Mouse (Mus musculus): ENCODE results near the gene Bax.
A peak's percentile ranks its signal among the peaks of the same experiment; 100 is the strongest.
"Not testable (repeated sequence)": the region's sequence is repeated elsewhere in the genome, so short reads cannot be mapped to it uniquely, and the experiment has no call there.

Bax gene

DNA sequence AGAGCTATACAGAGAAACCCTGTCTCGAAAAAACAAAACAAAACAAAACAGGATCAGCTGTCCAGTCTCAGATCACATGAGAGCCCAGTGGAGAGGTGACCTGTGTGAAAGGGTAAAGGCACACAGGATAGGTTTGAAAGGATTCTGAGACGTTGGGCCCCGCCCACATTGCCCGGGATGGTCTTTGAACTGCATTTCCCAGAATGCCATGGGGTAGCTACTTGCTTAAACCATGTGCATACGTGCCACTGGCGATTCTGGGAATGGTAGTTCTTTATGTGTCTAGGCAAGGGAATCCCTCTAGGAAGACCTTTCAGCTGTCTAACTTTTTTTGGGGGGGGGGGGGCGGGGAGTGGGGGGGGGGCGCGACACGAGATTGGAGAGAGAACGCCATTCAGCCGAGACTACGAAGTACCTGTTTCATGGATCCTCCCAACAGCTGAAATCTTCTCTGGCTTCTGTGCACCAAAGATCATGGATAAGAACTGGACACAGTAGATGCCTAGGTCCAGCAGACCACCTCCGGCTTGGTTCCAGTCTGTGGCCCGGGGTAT, 14.8 kb upstream of the Bax start, which contains the start of gene Tulp2:
TSS of gene Tulp2 (plus strand) at position 504 of the 554 bp plus-strand sequence.
- DNase-seq (ENCODE audit: low spot score in 2 of 2), result peak; percentile 38 to 41

DNA sequence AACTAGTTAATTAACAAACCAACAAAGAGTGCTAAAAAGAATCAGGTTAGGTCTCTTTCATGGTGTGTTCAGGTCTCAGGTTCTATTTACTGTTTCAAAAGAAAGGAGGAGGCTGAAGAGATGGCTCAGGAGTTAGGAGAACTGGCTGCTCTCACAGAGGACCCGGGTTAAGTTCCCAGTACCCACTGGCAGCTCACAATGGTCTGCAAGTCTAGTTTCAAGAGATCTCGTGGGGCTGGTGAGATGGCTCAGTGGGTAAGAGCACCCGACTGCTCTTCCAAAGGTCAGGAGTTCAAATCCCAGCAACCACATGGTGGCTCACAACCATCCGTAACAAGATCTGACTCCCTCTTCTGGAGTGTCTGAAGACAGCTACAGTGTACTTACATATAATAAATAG, 13.6 kb upstream of the Bax start:
- DNase-seq (ENCODE audit: low spot score in 2 of 2), result not testable (repeated sequence)

DNA sequence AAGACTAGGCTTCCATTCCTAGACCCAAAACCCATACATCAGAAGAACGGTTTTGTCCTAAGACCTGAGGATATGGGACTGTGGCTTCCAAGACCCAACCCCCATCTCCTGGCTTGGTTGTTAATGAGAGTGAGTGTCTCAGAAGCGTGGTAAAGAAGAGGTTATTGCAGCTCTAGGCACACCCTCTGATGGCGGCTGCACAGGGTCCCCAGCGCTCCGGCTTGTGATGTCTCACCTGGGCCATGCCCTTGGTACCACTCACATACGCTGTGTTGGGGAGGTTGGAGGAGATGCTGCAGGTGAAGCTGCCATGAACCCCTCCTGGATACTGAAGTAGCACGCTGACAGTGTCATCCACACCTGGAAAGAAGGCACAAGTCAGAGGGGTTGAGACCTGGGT, 12.1 kb upstream of the Bax start:
- no peak for DNase-seq (ENCODE audit: low spot score in 2 of 2)

DNA sequence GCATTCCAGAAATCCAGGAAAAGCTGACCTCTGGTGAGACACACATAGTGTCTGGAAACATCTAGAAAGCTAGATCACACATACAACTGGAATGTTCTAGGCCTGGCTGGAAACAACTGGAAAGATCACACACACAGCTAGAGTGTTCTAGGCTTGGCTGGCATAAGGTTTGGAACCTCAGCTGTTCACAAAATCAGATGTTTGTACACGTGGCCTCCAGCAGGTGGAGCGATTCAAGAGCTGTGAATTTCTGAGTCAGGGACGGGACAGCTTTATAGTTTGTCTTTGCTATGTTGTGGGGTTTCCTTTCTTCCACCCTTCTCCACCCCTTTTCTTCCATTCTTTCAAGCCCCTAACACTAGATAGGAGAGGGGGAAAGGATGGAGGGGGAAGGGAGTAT, 10.3 kb upstream of the Bax start:
- DNase-seq (ENCODE audit: low spot score in 2 of 2), result peak; percentile 41 to 56

DNA sequence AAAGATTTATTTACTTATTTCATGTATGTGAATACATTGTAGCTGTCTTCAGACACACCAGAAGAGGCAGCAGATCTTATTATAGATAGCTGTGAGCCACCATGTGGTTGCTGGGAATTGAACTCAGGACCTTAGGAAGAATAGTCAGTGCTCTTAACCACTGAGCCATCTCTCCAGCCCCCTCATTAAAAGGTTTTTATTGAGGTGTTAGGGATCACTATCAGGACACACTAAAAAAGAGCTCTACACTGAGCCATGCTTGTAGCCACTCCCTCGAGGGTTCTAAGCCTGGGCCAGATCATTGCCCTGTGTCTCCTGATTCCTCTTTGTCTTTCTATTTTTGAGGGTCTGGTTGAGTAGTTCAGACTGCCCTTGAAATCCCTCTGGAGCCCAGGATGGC, 9.8 kb upstream of the Bax start:
- DNase-seq (ENCODE audit: low spot score in 2 of 2), result no peak

DNA sequence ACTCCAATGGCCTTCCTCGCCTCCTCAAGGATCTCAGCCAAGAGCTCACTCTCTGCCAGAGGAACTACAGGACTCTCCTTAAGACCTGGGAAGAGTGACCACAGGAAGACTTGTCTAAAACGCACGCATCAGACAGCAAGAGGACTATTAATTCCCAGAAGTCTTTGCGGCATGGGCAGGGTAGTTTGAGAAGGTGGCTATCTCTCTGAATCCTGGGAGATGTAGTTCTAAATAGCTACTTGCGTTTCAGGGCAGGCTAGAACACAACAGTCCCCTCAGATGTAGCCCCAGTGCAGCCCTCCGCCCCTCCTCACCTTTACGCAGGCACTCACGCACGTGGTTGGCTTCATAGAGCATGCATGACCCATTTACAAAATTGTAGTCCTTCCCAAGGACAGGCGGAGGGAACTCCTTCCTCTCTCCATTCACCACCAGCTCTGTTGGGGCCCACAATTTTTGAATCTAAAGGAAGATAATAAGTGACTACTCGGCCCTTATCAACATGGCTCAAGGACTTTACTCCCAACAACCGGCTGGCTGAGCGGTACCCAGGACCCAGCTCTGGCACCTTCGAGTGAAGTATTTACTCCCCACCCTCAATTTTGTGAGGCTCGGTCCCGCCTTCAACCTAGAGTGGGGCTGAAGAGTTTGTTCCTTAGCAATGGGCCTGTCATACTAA, 8.7 kb upstream of the Bax start:
- no peak for DNase-seq (ENCODE audit: low spot score in 2 of 2)

DNA sequence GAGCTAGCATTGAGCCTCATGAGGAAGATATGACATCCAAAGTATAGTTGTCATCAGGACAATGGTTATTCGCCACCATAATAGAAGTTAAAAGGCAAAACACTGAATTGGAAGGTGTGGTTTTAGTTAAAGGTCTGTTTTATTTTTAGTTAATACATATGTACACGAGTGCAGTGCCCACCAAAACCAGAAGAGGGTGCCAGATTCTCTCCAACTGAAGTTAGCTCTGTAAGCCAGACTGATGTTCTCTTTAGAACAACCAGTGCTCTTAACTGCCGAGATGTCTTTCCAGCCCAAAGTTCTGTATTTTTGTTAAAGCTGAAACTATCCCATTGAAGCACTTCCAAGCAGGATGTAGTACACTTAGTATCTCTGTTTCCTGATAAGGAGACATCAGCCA, 4.2 kb upstream of the Bax start:
- DNase-seq (ENCODE audit: low spot score in 2 of 2), result peak; percentile 57 to 73

DNA sequence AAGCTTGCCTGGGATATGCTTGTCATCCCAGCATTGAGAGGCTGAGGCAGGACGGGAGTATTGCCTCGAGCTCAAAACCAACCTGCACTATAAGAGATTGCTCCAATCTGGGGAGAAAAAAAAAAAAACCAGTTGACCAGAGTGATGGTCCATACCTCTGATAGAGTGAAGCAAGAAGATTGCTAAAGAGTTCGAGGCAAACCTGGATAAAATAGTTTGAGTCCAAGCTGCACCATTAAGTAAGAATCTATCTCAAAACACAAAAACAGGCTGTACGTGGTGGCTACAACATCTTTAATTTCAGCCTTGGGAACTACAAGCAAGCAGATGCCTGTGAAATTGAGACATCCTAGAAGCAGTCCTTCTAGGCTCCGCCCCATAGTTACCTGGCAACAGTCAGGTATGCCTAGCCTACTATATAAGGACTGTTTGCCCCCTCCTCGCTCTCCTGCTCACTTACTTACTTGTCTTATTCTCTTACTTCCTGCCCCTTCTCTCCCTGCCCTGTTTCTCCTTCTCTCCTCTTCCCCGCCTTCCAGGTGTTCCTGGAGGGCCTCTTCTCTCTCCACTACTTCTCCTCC, 482 bp upstream of the Bax start:
- no peak for DNase-seq (ENCODE audit: low spot score in 2 of 2)

DNA sequence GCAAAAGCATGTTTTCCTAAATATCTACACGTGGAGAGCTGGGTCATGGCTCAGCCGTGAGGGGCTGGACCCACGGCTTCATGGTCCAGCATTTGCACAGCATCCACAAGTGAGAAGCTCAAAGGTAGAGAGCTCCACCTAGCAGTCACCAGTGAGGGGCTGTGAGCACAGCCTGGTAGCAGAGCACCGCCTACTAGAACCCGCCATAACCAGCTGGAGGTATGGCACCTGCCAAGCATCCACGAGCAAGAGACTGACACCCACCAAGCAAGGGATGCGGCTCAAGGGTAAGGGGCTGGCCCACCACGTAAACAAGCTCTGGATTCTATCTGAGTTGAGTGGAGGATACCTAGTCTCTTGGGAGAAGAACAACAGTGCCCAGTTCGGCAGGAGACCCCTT, 1.1 kb downstream of the Bax start:
- no peak for DNase-seq (ENCODE audit: low spot score in 2 of 2)

DNA sequence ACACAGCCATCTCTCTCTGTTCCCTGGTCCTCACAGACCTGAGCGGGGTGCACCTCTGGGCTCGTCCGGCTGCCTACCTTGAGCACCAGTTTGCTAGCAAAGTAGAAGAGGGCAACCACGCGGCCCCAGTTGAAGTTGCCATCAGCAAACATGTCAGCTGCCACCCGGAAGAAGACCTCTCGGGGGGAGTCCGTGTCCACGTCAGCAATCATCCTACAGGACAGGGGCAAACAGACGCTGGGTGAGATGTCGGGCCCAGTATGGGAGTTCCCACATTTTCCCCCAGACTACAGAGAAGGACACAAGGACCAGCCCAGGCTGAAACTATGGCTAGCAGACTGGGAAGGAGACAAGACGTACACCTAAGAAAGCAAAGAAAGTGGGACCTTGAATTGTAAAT, 1.6 kb downstream of the Bax start:
- DNase-seq (ENCODE audit: low spot score in 2 of 2), result no peak

DNA sequence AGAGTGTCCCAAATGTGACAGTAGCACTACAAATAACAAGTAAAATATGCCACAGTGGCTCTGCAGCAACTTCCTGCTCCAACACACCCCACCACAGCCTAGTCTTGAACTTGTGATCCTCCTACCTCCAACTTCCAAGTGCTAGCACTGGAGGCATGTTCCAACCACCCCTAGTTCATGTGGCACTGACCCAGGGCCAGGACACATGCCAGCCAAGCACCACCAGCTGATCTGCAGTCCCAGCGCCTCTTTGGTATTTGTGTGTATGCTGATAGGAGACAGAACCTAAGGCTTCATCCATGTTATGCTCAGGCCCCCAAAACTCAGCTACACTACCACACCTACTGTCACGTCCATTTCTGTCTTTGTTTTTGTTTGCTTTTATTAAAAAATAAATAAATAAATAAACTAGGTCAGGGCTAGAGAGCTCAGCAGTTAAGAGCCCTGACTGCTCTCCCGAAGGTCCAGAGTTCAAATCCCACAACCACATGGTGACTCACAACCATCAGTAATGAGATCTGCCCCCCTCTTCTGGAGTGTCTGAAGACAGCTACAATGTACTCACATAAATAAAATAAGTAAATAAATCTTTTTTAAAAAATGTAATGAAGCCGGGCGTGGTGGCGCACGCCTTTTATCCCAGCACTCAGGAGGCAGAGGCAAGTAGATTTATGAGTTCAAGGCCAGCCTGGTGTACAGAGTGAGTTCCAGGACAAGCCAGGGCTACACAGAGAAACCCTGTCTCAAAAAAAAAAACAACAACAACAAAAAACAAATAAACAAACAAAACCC, 2.5 kb downstream of the Bax start:
- no peak for DNase-seq (ENCODE audit: low spot score in 2 of 2)

DNA sequence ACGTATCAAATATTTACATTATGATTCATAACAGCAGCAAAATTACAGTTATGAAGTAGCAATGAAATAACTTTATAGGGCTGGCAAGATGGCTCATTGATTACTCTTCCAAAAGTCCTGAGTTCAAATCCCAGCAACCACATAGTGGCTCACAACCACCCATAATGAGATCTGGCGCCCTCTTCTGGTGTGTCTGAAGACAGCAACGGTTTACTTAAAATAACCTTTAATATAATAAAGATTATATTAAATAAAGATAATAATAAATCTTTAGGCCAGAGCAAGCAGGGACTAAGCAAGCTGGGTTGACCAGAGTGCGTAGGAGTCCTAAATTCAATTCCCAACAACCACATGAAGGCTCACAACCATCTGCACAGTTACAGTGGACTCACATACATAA, 3.8 kb downstream of the Bax start:
- not testable (repeated sequence) for DNase-seq (ENCODE audit: low spot score in 2 of 2)

DNA sequence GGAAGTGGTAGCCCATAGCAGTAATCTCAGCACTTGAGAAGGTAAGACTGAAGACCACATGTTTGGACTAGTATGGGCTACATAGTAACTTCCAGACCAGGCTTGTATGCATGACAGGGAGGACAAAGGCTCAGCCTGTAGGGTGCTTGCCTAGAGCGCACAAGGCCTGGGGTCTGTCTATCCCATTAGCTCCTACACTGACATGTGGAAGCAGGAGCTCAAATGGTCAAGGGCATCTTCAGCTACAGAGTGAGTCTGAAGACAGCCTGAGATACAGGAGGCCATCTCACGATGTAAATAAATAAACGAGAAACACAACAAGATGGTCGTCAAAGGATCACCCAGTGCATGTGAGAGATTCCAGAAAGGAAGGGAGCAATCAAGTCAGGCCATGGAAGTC, 4.4 kb downstream of the Bax start:
- no peak for DNase-seq (ENCODE audit: low spot score in 2 of 2)

DNA sequence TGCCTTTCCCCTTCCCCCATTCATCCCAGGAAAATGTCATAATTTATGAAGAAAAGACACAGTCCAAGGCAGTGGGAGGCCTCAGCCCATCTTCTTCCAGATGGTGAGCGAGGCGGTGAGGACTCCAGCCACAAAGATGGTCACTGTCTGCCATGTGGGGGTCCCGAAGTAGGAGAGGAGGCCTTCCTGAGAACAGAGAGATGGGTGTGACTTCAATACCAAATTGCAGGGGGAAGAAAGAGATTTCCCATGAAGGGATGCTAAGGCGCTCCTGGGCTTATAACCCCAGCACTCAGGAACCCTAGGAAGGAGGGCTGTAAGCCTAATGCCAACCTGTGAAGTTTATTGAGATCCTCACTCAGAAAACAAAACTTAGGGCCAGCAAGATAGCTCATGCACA, 4.9 kb downstream of the Bax start:
- no peak for DNase-seq (ENCODE audit: low spot score in 2 of 2)

DNA sequence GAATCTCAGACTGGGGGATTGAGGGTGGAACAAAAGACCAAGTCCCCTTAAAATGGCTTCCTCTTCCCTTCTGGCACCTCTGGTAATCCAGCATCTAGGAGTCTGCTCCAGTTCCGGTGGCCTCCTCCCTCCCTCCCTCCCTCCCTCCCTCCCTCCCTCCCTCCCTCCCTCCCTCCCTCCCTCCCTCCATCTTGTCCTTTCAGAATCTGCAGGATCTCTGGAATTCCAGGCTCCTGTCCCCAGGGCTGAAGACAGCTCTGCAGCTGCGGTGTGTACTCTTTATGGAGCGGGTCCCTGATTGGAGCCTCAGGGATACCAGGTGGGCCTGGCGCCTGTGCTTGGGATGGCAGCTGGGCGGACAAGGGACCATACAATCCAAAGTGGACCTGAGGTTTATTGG, 5.4 kb downstream of the Bax start:
- no peak for DNase-seq (ENCODE audit: low spot score in 2 of 2)

DNA sequence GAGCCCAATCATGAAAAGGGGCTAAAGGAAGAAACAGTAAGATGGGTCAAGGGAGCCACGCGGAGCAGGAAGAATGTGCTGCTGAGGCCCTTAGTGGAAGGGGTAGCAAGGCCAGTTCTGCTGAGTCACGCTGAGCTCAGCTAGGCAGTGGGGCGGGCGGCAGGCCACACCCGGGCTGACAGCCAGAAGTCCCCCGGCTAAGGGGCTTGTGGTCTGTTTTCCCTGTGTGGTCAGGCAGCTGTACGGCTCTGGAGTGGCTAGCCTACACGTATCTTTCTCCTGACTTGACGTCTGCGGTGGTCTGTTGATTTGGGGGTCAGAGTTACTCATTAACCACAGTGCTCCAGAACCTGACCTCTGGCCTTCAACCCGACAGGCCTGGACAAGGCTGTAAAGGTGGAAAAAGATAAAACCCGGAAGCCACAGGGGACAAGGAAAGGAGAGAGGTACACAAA, 5.8 kb downstream of the Bax start:
- DNase-seq (ENCODE audit: low spot score in 2 of 2), result peak; percentile 38 to 46

DNA sequence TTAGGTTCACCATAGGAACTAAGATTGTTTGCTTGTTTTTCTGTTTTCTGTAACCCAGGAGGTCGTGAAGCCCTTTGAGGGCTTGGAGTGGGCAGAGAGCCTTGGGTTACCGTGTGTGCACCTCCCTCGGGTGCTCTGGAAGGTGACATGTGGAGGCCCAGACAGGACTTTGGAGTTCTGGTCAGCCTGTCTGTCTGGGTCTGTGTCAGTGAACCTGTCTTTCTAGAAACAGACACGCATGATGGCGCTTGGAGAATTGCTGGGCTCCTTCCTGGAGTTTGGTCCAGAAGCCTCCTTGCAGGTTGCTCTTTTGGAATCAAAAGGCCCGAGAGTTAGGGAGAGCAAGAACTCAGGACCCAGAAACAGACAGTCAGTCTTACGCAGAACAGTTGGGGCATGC, 6.3 kb downstream of the Bax start:
- DNase-seq (ENCODE audit: low spot score in 2 of 2), result no peak

DNA sequence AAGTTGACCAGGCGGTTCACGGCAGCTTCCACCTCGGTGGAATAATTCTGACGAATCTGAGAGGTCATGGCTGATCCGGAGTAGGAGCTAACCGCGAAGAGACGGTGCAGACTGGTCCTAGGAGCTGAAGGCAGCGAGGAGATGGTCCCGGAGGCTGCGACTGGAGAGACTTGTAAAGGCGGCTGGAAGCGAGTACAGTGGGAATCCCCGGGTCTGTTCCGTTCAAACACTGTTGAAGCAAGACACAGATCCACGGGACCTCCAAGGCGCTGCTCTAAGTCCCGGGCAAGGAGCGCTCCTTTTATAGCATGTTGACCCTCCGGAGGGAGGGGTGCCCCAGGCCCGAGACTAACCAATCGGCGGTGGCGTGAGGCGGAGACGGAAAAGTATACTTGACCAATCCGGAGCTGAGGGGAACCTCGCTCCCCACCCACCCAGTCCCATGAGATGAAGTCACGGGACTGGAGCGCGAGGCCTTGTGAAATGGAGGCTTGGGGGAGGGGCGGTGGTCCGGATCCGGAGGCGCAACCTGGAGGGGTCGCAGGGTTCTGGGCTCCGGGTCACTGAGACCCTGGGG, 7.0 kb downstream of the Bax start, which contains the start of gene Ftl1:
TSS of gene Ftl1 (minus strand) at position 321 of the 577 bp plus-strand sequence.
- DNase-seq (ENCODE audit: low spot score in 2 of 2), result peak; percentile 93 to 96

DNA sequence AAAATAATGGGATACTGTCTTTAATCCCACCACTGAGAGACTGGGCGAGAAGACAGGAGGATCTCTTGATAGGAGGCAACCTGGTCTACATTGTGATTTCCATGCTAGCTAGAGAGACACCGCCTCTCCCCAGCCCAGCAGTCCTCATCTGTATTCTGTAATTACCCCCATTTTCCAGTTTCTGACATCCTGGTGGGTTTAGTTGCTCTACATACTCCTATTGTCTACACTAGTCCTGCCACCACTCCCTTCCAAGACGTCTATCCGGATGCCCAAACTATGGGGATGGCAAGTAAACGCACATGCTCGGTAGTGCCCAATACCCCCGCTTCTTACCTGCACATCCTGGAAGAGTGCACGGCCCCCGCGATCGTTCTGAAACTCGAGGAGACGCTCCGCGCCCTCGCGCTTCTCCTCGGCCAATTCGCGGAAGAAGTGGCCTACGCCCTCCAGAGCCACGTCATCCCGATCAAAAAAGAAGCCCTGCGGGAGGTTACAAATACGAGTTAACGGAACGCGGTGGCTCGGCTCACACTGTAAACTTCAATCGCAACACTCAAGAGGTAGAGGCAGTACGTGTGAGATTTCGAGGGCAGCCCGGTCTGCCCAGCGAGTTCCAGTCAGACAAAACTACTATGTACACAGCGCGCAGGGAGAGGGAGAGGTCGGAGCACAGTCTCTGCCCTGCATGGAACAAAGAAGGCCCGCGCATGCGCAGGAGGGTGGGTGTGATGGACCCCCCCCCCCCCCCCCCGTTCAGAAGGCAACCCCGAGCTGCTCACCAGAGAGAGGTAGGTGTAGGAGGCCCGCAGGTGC, 7.7 kb downstream of the Bax start:
- peak; percentile 73 to 76 for DNase-seq (ENCODE audit: low spot score in 2 of 2)

DNA sequence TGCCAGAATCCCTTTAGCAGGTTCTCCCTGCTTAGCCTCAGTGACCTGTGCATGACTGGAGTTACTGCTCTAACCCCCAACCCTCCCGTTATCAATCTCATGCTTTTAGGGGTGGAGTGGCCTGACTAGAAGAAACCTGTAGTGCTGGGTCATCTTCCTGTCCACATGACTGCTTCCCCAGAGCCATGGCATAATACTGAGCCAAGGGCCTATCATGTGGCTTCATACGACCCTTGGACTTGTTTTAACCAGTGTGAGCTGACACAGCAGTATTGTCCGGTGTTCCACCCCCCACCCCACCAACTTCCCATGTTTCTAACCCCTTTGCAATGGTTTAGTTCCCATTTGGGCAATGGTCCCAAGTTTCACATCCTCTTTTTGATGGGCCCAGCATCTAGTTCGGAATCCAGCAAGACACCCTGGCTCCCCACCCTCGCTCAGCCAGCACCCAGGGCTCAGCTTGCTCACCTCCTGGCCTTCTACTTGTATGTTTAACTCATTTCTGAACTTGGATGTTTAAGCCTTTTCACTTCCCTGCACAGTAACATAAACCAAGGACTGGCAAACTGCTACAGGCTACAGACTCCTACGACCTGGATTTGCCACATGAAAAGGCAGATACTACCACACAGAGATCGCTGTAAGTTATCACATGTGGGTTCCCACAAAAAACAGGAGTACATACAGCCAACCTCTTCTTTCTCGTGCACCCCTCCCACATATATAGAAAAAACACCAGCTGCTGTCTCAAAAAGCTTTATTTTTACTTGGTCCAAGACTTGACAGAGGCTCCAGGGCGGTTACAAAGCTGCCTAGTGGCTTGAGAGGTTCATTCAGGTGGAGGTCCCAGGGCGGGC, 9.3 kb downstream of the Bax start:
- peak in 1 of 2 experiments; percentile 45 for DNase-seq (ENCODE audit: low spot score in 2 of 2)
